In genomic region chr12:29894669-29895068, GRCm38 (mm10) we compare ENCODE assay signal across 9 mouse cellular contexts. TPM values are rescaled to one million over a fixed set of nuclear protein-coding genes. Genes with fewer than 3 reads are reported as not detected.
DNase-seq lines count a peak whose midpoint lies in the region; ATAC-seq lines count a peak whose summit lies in the region.
"Had no signal": no experiment of that assay in that cellular context is flagged by ENCODE, and none has a peak within 500 bp of the region (broad histone marks: within the 10 kb centered on the region; RNA-seq: fewer than 3 reads in every experiment).

No protein-coding gene starts in this region.

- H3K4me2 ChIP-seq in heart, embryonic 11.5 days, result no peak overlapping the region
- no peak overlapping the region for H3K4me2 ChIP-seq in neural tube, embryonic 11.5 days (ENCODE audit: low read depth)
- H3K4me2 ChIP-seq: hindbrain, embryonic 15.5 days had no signal

- DNase-seq in heart, postnatal 14 days, result peak; percentile 16 to 50
- peak; percentile 47 for DNase-seq in thymus, postnatal 4 days
- no peak for DNase-seq in thymus, postnatal 14 days
- peak; percentile 59 for DNase-seq in cerebellum, adult 9-11 months
- peak; percentile 53 to 59 for DNase-seq in kidney, postnatal 4 days
- peak; percentile 40 for DNase-seq in neural tube, embryonic 11.5 days (ENCODE audit: low spot score)

- WGBS in heart, embryonic 11.5 days (ENCODE audit: insufficient replicate concordance), result 14% methylated on average over 3 of the region's 3 CpGs
- 16% methylated on average over 3 of the region's 3 CpGs for WGBS in neural tube, embryonic 11.5 days

- no peak overlapping the region for H3K27ac ChIP-seq in heart, embryonic 11.5 days (ENCODE audit: low read depth, low read length)
- H3K27ac ChIP-seq in neural tube, embryonic 11.5 days (ENCODE audit: low read depth, low read length), result no peak overlapping the region
- H3K27ac ChIP-seq: hindbrain, embryonic 15.5 days had no signal

- no peak overlapping the region for H3K4me3 ChIP-seq in heart, embryonic 11.5 days (ENCODE audit: low read depth, low read length)
- H3K4me3 ChIP-seq in neural tube, embryonic 11.5 days (ENCODE audit: low read depth, low read length), result no peak overlapping the region
- H3K4me3 ChIP-seq: hindbrain, embryonic 15.5 days had no signal

- H3K4me1 ChIP-seq in heart, embryonic 11.5 days (ENCODE audit: control insufficient read depth, insufficient read depth, low read length), result no peaks in the 10 kb centered on the region
- no peaks in the 10 kb centered on the region for H3K4me1 ChIP-seq in neural tube, embryonic 11.5 days (ENCODE audit: control insufficient read depth, insufficient read depth, low read length)
- H3K4me1 ChIP-seq: hindbrain, embryonic 15.5 days had no signal

- no peaks in the 10 kb centered on the region for H3K9me3 ChIP-seq in heart, embryonic 11.5 days (replicated peaks; ENCODE audit: control insufficient read depth, low read length)
- H3K9me3 ChIP-seq in neural tube, embryonic 11.5 days (ENCODE audit: control insufficient read depth, low read length), result no peaks in the 10 kb centered on the region
- H3K9me3 ChIP-seq: hindbrain, embryonic 15.5 days had no signal

- intact Hi-C loops in heart, postnatal 14 days (cut with DNase I), result no loop called here

- no peak for ATAC-seq in heart, embryonic 11.5 days (replicated peaks; ENCODE audit: insufficient number of reproducible peaks, low FRiP score, low TSS enrichment)
- no peak for ATAC-seq in neural tube, embryonic 11.5 days (ENCODE audit: insufficient read depth, low FRiP score, low TSS enrichment)
- ATAC-seq in inflammation-experienced regulatory T-cells, adult 6 months, result no peak

- no peaks in the 10 kb centered on the region for H3K36me3 ChIP-seq in heart, embryonic 11.5 days (ENCODE audit: control insufficient read depth, insufficient read depth, low read length)
- H3K36me3 ChIP-seq in neural tube, embryonic 11.5 days (ENCODE audit: control insufficient read depth, insufficient read depth, low read length), result no peaks in the 10 kb centered on the region

- H3K27me3 ChIP-seq in heart, embryonic 11.5 days (ENCODE audit: control insufficient read depth, insufficient read depth, low read length), result no peaks in the 10 kb centered on the region
- no peaks in the 10 kb centered on the region for H3K27me3 ChIP-seq in neural tube, embryonic 11.5 days (ENCODE audit: control insufficient read depth, insufficient read depth, low read length)
- H3K27me3 ChIP-seq: hindbrain, embryonic 15.5 days had no signal

- H3K9ac ChIP-seq in heart, embryonic 11.5 days (ENCODE audit: low read depth, low read length), result no peak overlapping the region
- H3K9ac ChIP-seq in neural tube, embryonic 11.5 days (ENCODE audit: low read length), result no peak overlapping the region
- H3K9ac ChIP-seq: hindbrain, embryonic 15.5 days had no signal

RNA-seq across cellular contexts. Expression of gene Pxdn, which starts 42.7 kb away (rescaled TPM):
- 100 to 1,000 TPM; 144 to 151 TPM for total RNA-seq in heart, postnatal 14 days (2021)
- 83.7 and 115 TPM in 2 replicates for polyA plus RNA-seq in heart, embryonic 11.5 days (2014; fragmentation: Nextera tagmentation; extraction: Ambion mirVana)
- 90.5 and 93.5 TPM in 2 replicates for polyA plus RNA-seq in neural tube, embryonic 11.5 days (2014; fragmentation: Nextera tagmentation; extraction: Ambion mirVana)
- polyA plus RNA-seq in inflammation-experienced regulatory T-cells, adult 6 months (2017; shearing (Covaris generic)), result not detected

Comparison
In these comparisons a context has a peak if more than half of its experiments do, and no peak if none do; other contexts are left out.
1. RNA of gene Pxdn, which starts 42.7 kb away (polyA plus RNA-seq): 90.5 to 93.5 TPM in neural tube, embryonic 11.5 days and 83.7 to 115 TPM in heart, embryonic 11.5 days; not detected in inflammation-experienced regulatory T-cells, adult 6 months; every median in the first group is over 10 times any median in the second.